ENCODE assay signal across 1 mouse cellular context in the genomic region with DNA sequence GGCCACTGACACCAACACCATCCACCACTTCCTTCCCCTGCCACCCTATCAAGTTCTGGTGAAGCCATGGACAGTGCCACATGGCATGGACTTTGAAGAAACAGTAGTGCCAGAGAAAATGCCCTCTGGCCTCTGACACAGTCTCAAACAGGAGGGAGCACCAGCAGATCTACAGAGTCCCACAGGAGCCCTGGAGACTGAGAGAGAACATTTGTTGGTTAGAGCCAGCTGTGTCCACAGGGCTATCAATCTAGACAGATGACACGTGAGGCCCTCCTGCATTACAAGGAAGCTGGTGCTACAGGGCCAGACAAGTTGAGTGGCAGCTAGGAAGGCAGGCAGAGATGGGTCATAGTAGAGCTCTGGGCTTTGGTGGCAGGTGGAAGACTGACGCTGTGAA.
TF ChIP-seq lines count a peak whose summit lies in the region.

No protein-coding gene starts in this region.

TF ChIP-seq in myocyte, 11 proteins besides CTCF, POLR2A, EP300 and RAD21 (continued from another document):
- TF ChIP-seq REST (IDR thresholded peaks at IDR 0.05; ENCODE audit: insufficient read depth, insufficient read length) (no peak), TCF3 (IDR thresholded peaks at IDR 0.05; ENCODE audit: insufficient read length, low read depth) (no peak), TCF12 (IDR thresholded peaks at IDR 0.05; ENCODE audit: insufficient read depth, poor library complexity, severe bottlenecking) (no peak)
